27 mouse cellular contexts compared by ENCODE assay signal in the genomic region with DNA sequence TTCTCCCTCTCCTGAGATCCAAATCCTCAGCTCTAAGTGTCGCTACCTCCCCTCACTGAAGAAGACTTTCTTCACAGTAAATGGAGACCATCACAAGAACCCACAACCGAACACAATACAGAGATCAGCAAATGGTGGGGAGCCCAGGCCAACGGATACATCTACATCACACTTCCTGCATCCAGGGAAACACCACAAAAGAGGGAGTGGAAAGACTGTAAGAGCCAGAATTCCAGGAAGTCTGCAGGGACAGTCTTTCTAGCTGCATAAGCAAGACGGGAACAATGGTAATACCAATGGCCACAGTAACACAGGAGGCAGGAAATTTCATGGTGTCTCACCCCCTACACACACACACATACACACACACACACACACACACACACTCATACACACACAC. TPM values are rescaled to one million over a fixed set of nuclear protein-coding genes. Genes with fewer than 3 reads are reported as not detected.
DNase-seq lines count a peak whose midpoint lies in the region; ATAC-seq and TF ChIP-seq lines count a peak whose summit lies in the region.
"Had no signal": no experiment of that assay in that cellular context is flagged by ENCODE, and none has a peak within 500 bp of the region (broad histone marks: within the 10 kb centered on the region; RNA-seq: fewer than 3 reads in every experiment).

No protein-coding gene starts in this region.

- TF ChIP-seq CTCF in lung, adult 2 months (IDR thresholded peaks at IDR 0.05; ENCODE audit: insufficient read depth, low read length), result no peak

- peaks cover 6% of the 10 kb centered on the region; the same call in 1 of the 2 replicates for H3K4me1 ChIP-seq in heart, embryonic 12.5 days (replicated peaks)
- H3K4me1 ChIP-seq in lung, embryonic 16.5 days (replicated peaks; ENCODE audit: control insufficient read depth, insufficient read depth, low read length), result 0 out of 2 replicates have a peak, but pooled peaks cover 2% of the 10 kb centered on the region
- no peaks in the 10 kb centered on the region; the same call in 1 of the 2 replicates for H3K4me1 ChIP-seq in lung, adult 2 months (ENCODE audit: control insufficient read depth, insufficient read depth, low read length)
- no peaks in the 10 kb centered on the region for H3K4me1 ChIP-seq in brown adipose tissue, adult 24 weeks (ENCODE audit: control insufficient read depth, insufficient read depth, insufficient read length, low read length)
- peaks cover 66% of the 10 kb centered on the region for H3K4me1 ChIP-seq in limb, embryonic 10.5 days
- H3K4me1 ChIP-seq: liver, embryonic 15.5 days had no signal

- H3K4me2 ChIP-seq in heart, embryonic 12.5 days, result no peak overlapping the region
- no peak overlapping the region for H3K4me2 ChIP-seq in lung, embryonic 16.5 days (ENCODE audit: low read depth, low read length)
- H3K4me2 ChIP-seq: embryonic facial prominence, embryonic 12.5 days; forebrain, embryonic 13.5 days; hindbrain, embryonic 15.5 days; liver, embryonic 15.5 days had no signal

- H3K9ac ChIP-seq in heart, embryonic 12.5 days, result no peak overlapping the region
- H3K9ac ChIP-seq in lung, embryonic 16.5 days (ENCODE audit: low read length), result no peak overlapping the region
- H3K9ac ChIP-seq: embryonic facial prominence, embryonic 12.5 days; forebrain, embryonic 13.5 days; hindbrain, embryonic 15.5 days; liver, embryonic 15.5 days had no signal

- TF ChIP-seq POLR2A in lung, adult 2 months (IDR thresholded peaks at IDR 0.05; ENCODE audit: borderline replicate concordance, extremely low read depth, low read depth, low read length), result no peak

- H3K36me3 ChIP-seq in heart, embryonic 12.5 days, result no peaks in the 10 kb centered on the region
- no peaks in the 10 kb centered on the region for H3K36me3 ChIP-seq in lung, embryonic 16.5 days (ENCODE audit: control insufficient read depth, insufficient read depth, low read length)
- no peaks in the 10 kb centered on the region for H3K36me3 ChIP-seq in limb, embryonic 10.5 days
- H3K36me3 ChIP-seq: embryonic facial prominence, embryonic 12.5 days; hindbrain, embryonic 15.5 days; liver, embryonic 15.5 days had no signal

- H3K27ac ChIP-seq in heart, embryonic 12.5 days (ENCODE audit: poor library complexity, severe bottlenecking), result no peak overlapping the region
- no peak overlapping the region for H3K27ac ChIP-seq in lung, embryonic 16.5 days (ENCODE audit: low read length)
- H3K27ac ChIP-seq in brown adipose tissue, adult 24 weeks (replicated peaks; ENCODE audit: low read depth, low read length), result peak overlapping the region; percentile 78
- 0 out of 2 replicates have a peak overlapping the region, but pooled peaks have one; percentile 70 for H3K27ac ChIP-seq in limb, embryonic 10.5 days
- H3K27ac ChIP-seq: embryonic facial prominence, embryonic 12.5 days; forebrain, embryonic 13.5 days; hindbrain, embryonic 15.5 days; kidney, postnatal 0 days; left cerebral cortex, adult 2 months; liver, embryonic 15.5 days; macrophage had no signal

- peak; percentile 25 for DNase-seq in heart, adult 8-10 months (ENCODE audit: low spot score)
- DNase-seq in lung, adult 2 months, result no peak
- DNase-seq in limb, embryonic 10.5 days (ENCODE audit: low spot score), result no peak
- DNase-seq in testis, postnatal 14 days (ENCODE audit: low spot score), result no peak
- DNase-seq: adrenal gland, postnatal 10 days; cerebellum, adult 2 months; cerebellum, postnatal 25 days; gastrocnemius, postnatal 10 days; kidney, adult 2 months; liver; right cerebral cortex, postnatal 4 days; thymus, postnatal 4 days had no signal

- ATAC-seq in heart, embryonic 12.5 days (ENCODE audit: insufficient number of reproducible peaks, low FRiP score), result no peak
- ATAC-seq in lung, embryonic 16.5 days (ENCODE audit: low read depth), result peak; percentile 43
- ATAC-seq: forebrain, embryonic 13.5 days; midbrain, embryonic 16.5 days had no signal

- H3K27me3 ChIP-seq in heart, embryonic 12.5 days (replicated peaks), result no peaks in the 10 kb centered on the region
- no peaks in the 10 kb centered on the region for H3K27me3 ChIP-seq in lung, embryonic 16.5 days (ENCODE audit: control insufficient read depth, insufficient read depth, low read depth, low read length)
- no peaks in the 10 kb centered on the region for H3K27me3 ChIP-seq in limb, embryonic 10.5 days (ENCODE audit: low read depth, poor library complexity, severe bottlenecking)
- H3K27me3 ChIP-seq: embryonic facial prominence, embryonic 12.5 days; forebrain, embryonic 13.5 days; hindbrain, embryonic 15.5 days; liver, embryonic 15.5 days had no signal

- WGBS in heart, embryonic 12.5 days, result 52% methylated on average over 4 of the region's 4 CpGs
- 55% methylated on average over 4 of the region's 4 CpGs for WGBS in lung, embryonic 16.5 days
- WGBS in lung, adult 2 months, result 42% methylated on average over 3 of the region's 4 CpGs
- 76% methylated on average over 4 of the region's 4 CpGs for WGBS in limb, embryonic 10.5 days

- H3K9me3 ChIP-seq in heart, embryonic 12.5 days (replicated peaks), result no peaks in the 10 kb centered on the region
- no peaks in the 10 kb centered on the region for H3K9me3 ChIP-seq in lung, embryonic 16.5 days (ENCODE audit: control insufficient read depth, low read length)
- H3K9me3 ChIP-seq in limb, embryonic 10.5 days (replicated peaks), result no peaks in the 10 kb centered on the region
- H3K9me3 ChIP-seq: embryonic facial prominence, embryonic 12.5 days; forebrain, embryonic 13.5 days; hindbrain, embryonic 15.5 days; liver, embryonic 15.5 days had no signal

- H3K4me3 ChIP-seq in heart, embryonic 12.5 days, result no peak overlapping the region
- H3K4me3 ChIP-seq in lung, embryonic 16.5 days (ENCODE audit: low read length), result no peak overlapping the region
- H3K4me3 ChIP-seq in lung, adult 2 months (replicated peaks; ENCODE audit: extremely low read depth, low read depth, low read length), result no peak overlapping the region
- H3K4me3 ChIP-seq in brown adipose tissue, adult 24 weeks (ENCODE audit: insufficient read depth, low read depth, low read length), result no peak overlapping the region
- H3K4me3 ChIP-seq in limb, embryonic 10.5 days, result no peak overlapping the region
- H3K4me3 ChIP-seq: embryonic facial prominence, embryonic 12.5 days; forebrain, embryonic 13.5 days; hindbrain, embryonic 15.5 days; left cerebral cortex, adult 2 months; liver, embryonic 15.5 days had no signal

RNA-seq across cellular contexts. Expression of a gene that starts 55.3 kb away (rescaled TPM):
- not detected for total RNA-seq in heart, adult 8-10 months (2022)
- 0.43 TPM in 1 of 2 replicates, not detected in the other for polyA plus RNA-seq in heart, embryonic 12.5 days (2016; fragmentation: Nextera tagmentation; extraction: Ambion mirVana)
- 5.3 and 5.4 TPM in 2 replicates for polyA plus RNA-seq in lung, embryonic 16.5 days (2015; fragmentation: Nextera tagmentation; extraction: Ambion mirVana)
- 0.25 and 2.7 TPM in 2 replicates for polyA plus RNA-seq in lung, adult 2 months (2012; rRNA removed)
- not detected in 2 replicates for polyA plus RNA-seq in brown adipose tissue, adult 24 weeks (2012; ENCODE audit: insufficient read depth, insufficient read length, missing spikeins)
- 0.36 and 0.94 TPM in 2 replicates for polyA plus RNA-seq in limb, embryonic 10.5 days (2016; fragmentation: Nextera tagmentation; extraction: Ambion mirVana)
- total RNA-seq: gastrocnemius, postnatal 10 days; heart, postnatal 10 days had no signal
- polyA plus RNA-seq: C2C12; forebrain, embryonic 13.5 days; intestine, embryonic 14.5 days; liver, embryonic 15.5 days; macrophage; neural tube, embryonic 14.5 days had no signal

Comparison
In these comparisons a context has a peak if more than half of its experiments do, and no peak if none do; other contexts are left out.
1. H3K27ac ChIP-seq: peak in brown adipose tissue, adult 24 weeks (single experiment) and limb, embryonic 10.5 days (single experiment); none in heart, embryonic 12.5 days (single experiment) and lung, embryonic 16.5 days (single experiment).